Mouse (Mus musculus) olfactory bulb, adult 2 months (tissue): ENCODE measurements around the gene Epb41.

Source experiments
- CTCF ChIP-seq: fragments of 200-500 bp; IDR thresholded peaks from 2 replicates; pipeline ENCODE4 v1.5.1; 2012; ENCODE audit warnings: low read depth, mild to moderate bottlenecking, low read length, moderate library complexity; ENCODE audit not compliant: insufficient read depth
- POLR2A ChIP-seq: fragments of 200-500 bp; IDR thresholded peaks from 2 replicates; pipeline ENCODE4 v1.6.1; 2012; ENCODE audit warnings: mild to moderate bottlenecking, low read depth, low read length, moderate library complexity; ENCODE audit not compliant: insufficient read depth

DNA sequence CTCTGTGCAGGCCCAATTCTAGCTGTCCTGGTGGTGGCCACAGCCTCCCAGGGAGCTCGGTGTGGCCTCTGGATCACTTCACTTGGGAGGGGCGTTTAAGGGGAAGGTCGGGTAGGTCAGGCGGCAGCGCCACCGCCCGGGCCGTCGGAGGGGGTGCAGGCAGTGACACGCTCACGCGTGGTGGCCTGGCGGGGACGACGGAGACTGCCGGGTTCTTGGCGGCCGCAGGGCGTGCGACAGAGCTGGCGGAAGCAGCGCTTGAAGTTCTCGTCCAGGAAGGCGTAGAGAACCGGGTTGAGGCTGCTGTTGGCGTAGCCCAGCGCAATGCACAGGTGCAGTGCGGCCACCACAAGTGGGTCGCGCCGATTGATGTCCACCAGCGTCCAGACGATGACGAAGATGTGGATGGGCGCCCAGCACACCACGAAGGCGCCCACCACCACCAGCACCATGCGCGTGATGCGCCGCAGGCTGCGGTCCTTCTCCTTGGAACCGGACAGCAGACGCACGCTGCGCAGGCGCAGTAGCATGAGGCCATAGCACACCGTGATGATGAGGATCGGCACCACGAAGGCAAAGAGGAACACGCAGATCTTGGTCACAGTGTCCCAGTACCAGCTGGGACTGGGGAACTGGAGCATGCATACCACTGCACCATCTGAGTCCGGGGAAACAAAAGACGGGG, 38.4 kb upstream of the Epb41 start:
- TF ChIP-seq CTCF, result no peak
- no peak for TF ChIP-seq POLR2A
